9 mouse cellular contexts compared by ENCODE assay signal in genomic region chr2:167038716-167039115, GRCm38 (mm10).
"Had no signal": no experiment of that assay in that cellular context is flagged by ENCODE, and none has a peak within 500 bp of the region (broad histone marks: within the 10 kb centered on the region; RNA-seq: fewer than 3 reads in every experiment).

No protein-coding gene starts in this region.

- H3K9ac ChIP-seq: limb, embryonic 12.5 days; liver, embryonic 14.5 days; lung, embryonic 15.5 days; midbrain, embryonic 13.5 days had no signal

- H3K27me3 ChIP-seq: limb, embryonic 12.5 days; lung, embryonic 15.5 days; midbrain, embryonic 13.5 days had no signal

- H3K4me2 ChIP-seq: limb, embryonic 12.5 days; lung, embryonic 15.5 days; midbrain, embryonic 13.5 days had no signal

- H3K4me1 ChIP-seq: limb, embryonic 12.5 days; lung, embryonic 15.5 days; midbrain, embryonic 13.5 days had no signal

- H3K4me3 ChIP-seq: layer of hippocampus, adult 2 months; limb, embryonic 12.5 days; lung, embryonic 15.5 days; midbrain, embryonic 13.5 days had no signal

- H3K9me3 ChIP-seq: limb, embryonic 12.5 days; lung, embryonic 15.5 days; midbrain, embryonic 13.5 days had no signal

- DNase-seq: kidney, postnatal 10 days; kidney, postnatal 4 days; right cerebral cortex, postnatal 14 days; thymus, postnatal 36 days had no signal

- H3K27ac ChIP-seq: layer of hippocampus, adult 2 months; limb, embryonic 12.5 days; lung, embryonic 15.5 days; midbrain, embryonic 13.5 days had no signal

- ATAC-seq: midbrain, embryonic 13.5 days had no signal
